In genomic region chr15:79140866-79141565, GRCm38 (mm10) we compare ENCODE assay signal across 7 mouse cellular contexts. TPM values are rescaled to one million over a fixed set of nuclear protein-coding genes. Genes with fewer than 3 reads are reported as not detected.
DNase-seq lines count a peak whose midpoint lies in the region; ATAC-seq lines count a peak whose summit lies in the region.

Gene Polr2f (plus strand): TSS chr15:79141009.
Gene 1700088E04Rik (minus strand): TSS chr15:79141253.

- peak within 1 kb of the TSS; percentile 87 for H3K4me3 ChIP-seq in embryonic facial prominence, embryonic 11.5 days (ENCODE audit: low read depth, low read length)
- peak within 1 kb of the TSS; percentile 98 for H3K4me3 ChIP-seq in limb, embryonic 10.5 days
- H3K4me3 ChIP-seq in midbrain, embryonic 13.5 days (replicated peaks) = peak within 1 kb of the TSS; percentile 92

- DNase-seq in adrenal gland, postnatal 14 days = peak; percentile 97
- DNase-seq in embryonic facial prominence, embryonic 11.5 days (ENCODE audit: low spot score) = peak; percentile 98
- peak; percentile 92 for DNase-seq in kidney, adult 11 months
- peak; percentile 98 for DNase-seq in limb, embryonic 10.5 days (ENCODE audit: low spot score)
- peak; percentile 89 for DNase-seq in spleen, adult 12 weeks (ENCODE audit: low spot score)

- H3K9me3 ChIP-seq in embryonic facial prominence, embryonic 11.5 days (replicated peaks; ENCODE audit: control insufficient read depth, low read length) = no peaks in the 10 kb centered on the region
- no peaks in the 10 kb centered on the region for H3K9me3 ChIP-seq in limb, embryonic 10.5 days (replicated peaks)
- H3K9me3 ChIP-seq in midbrain, embryonic 13.5 days = no peaks in the 10 kb centered on the region

- H3K27ac ChIP-seq in embryonic facial prominence, embryonic 11.5 days (replicated peaks; ENCODE audit: low read depth, low read length) = no peak within 1 kb of the TSS
- peak within 1 kb of the TSS; percentile 86 for H3K27ac ChIP-seq in limb, embryonic 10.5 days
- 0 out of 2 replicates have a peak within 1 kb of the TSS, but pooled peaks have one; percentile 10 for H3K27ac ChIP-seq in midbrain, embryonic 13.5 days

- WGBS in embryonic facial prominence, embryonic 11.5 days = under 1% methylated on average over 57 of the region's 57 CpGs
- WGBS in limb, embryonic 10.5 days = under 1% methylated on average over 57 of the region's 57 CpGs
- WGBS in midbrain, embryonic 13.5 days = under 1% methylated on average over 57 of the region's 57 CpGs

- no peaks in the 10 kb centered on the region for H3K27me3 ChIP-seq in embryonic facial prominence, embryonic 11.5 days (ENCODE audit: control insufficient read depth, insufficient read depth, low read length)
- H3K27me3 ChIP-seq in limb, embryonic 10.5 days (ENCODE audit: low read depth, poor library complexity, severe bottlenecking) = no peaks in the 10 kb centered on the region
- H3K27me3 ChIP-seq in midbrain, embryonic 13.5 days = no peaks in the 10 kb centered on the region

- no peaks in the 10 kb centered on the region; the same call in 1 of the 2 replicates for H3K36me3 ChIP-seq in embryonic facial prominence, embryonic 11.5 days (replicated peaks; ENCODE audit: control insufficient read depth, insufficient read depth, low read depth, low read length)
- H3K36me3 ChIP-seq in limb, embryonic 10.5 days = peaks cover 29% of the 10 kb centered on the region
- H3K36me3 ChIP-seq in midbrain, embryonic 13.5 days = peaks cover 21% of the 10 kb centered on the region

- H3K4me1 ChIP-seq in embryonic facial prominence, embryonic 11.5 days (ENCODE audit: control insufficient read depth, insufficient read depth, low read length) = no peaks in the 10 kb centered on the region; the same call in 1 of the 2 replicates
- H3K4me1 ChIP-seq in limb, embryonic 10.5 days = peaks cover 22% of the 10 kb centered on the region
- peaks cover 21% of the 10 kb centered on the region for H3K4me1 ChIP-seq in midbrain, embryonic 13.5 days (replicated peaks)

- H3K4me2 ChIP-seq in embryonic facial prominence, embryonic 11.5 days (ENCODE audit: low read depth, low read length) = peak within 1 kb of the TSS; percentile 79
- H3K4me2 ChIP-seq in midbrain, embryonic 13.5 days (replicated peaks) = peak within 1 kb of the TSS; percentile 80

- peak within 1 kb of the TSS; percentile 79 for H3K9ac ChIP-seq in embryonic facial prominence, embryonic 11.5 days (replicated peaks; ENCODE audit: low read length)
- peak within 1 kb of the TSS; percentile 87 for H3K9ac ChIP-seq in midbrain, embryonic 13.5 days (replicated peaks)

- ATAC-seq in embryonic facial prominence, embryonic 11.5 days (replicated peaks; ENCODE audit: insufficient number of reproducible peaks, low FRiP score, low TSS enrichment, low read depth) = peak; percentile 84
- ATAC-seq in granulocyte monocyte progenitor cell, adult 5-6 weeks (replicated peaks; ENCODE audit: poor library complexity, severe bottlenecking) = peak; percentile 88
- ATAC-seq in midbrain, embryonic 13.5 days = peak; percentile 94

RNA-seq across cellular contexts. Expression of gene Polr2f, which starts in this region (rescaled TPM):
- 110 and 127 TPM in 2 replicates for total RNA-seq in adrenal gland, postnatal 14 days (2021)
- polyA plus RNA-seq in embryonic facial prominence, embryonic 11.5 days (2014; fragmentation: Nextera tagmentation; extraction: Ambion mirVana) = 388 and 414 TPM in 2 replicates
- total RNA-seq in granulocyte monocyte progenitor cell, adult 5-6 weeks (2014; fragmentation: Nextera tagmentation) = 60.5 and 134 TPM in 2 replicates
- total RNA-seq in granulocyte monocyte progenitor cell, adult 5-6 weeks (2017) = 91.1 and 113 TPM in 2 replicates
- polyA plus RNA-seq in limb, embryonic 10.5 days (2016; fragmentation: Nextera tagmentation; extraction: Ambion mirVana) = 351 and 426 TPM in 2 replicates
- polyA plus RNA-seq in midbrain, embryonic 13.5 days (2015; fragmentation: Nextera tagmentation; extraction: Ambion mirVana) = 295 and 296 TPM in 2 replicates

RNA-seq across cellular contexts. Expression of gene 1700088E04Rik, which starts in this region (rescaled TPM):
- total RNA-seq in adrenal gland, postnatal 14 days (2021) = 4.4 and 4.7 TPM in 2 replicates
- 6.8 and 7.9 TPM in 2 replicates for polyA plus RNA-seq in embryonic facial prominence, embryonic 11.5 days (2014; fragmentation: Nextera tagmentation; extraction: Ambion mirVana)
- total RNA-seq in granulocyte monocyte progenitor cell, adult 5-6 weeks (2014; fragmentation: Nextera tagmentation) = not detected in 2 replicates
- total RNA-seq in granulocyte monocyte progenitor cell, adult 5-6 weeks (2017) = not detected in 2 replicates
- polyA plus RNA-seq in limb, embryonic 10.5 days (2016; fragmentation: Nextera tagmentation; extraction: Ambion mirVana) = 5.2 and 5.7 TPM in 2 replicates
- polyA plus RNA-seq in midbrain, embryonic 13.5 days (2015; fragmentation: Nextera tagmentation; extraction: Ambion mirVana) = 14.0 and 16.6 TPM in 2 replicates
